1 mouse cellular context compared by ENCODE assay signal in the genomic region with DNA sequence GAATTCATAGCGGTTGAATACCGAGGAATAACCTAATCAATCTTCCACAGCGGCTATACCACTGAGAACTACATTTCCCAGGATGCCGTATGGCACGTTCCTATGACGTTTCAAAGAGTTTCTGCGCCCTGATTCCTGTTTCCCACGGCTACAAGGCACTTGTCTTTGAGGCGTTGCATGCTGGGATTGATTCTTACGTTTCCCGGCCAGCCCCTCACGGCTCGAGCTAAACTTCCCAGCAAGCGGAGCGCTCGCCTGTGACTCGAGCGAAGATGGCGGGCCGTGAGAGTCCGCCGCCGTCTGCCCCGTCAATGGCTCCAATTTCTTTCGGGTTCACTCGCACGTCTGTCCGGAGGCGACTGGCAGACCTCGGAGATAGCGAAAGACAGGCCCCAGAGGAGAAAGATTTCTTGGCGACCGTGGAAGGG.
TF ChIP-seq lines count a peak whose summit lies in the region.

A gene (plus strand): TSS at position 178 of the 428 bp plus-strand sequence.

TF ChIP-seq in CH12.LX, 34 proteins besides CTCF, POLR2A, EP300 and RAD21 (continued from another document):
- TF ChIP-seq TCF12 (IDR thresholded peaks at IDR 0.05; ENCODE audit: low read depth, low read length) = 0 out of 2 replicates have a peak, but pooled peaks have one; percentile 32
- peak; percentile 58 for TF ChIP-seq MXI1 (IDR thresholded peaks at IDR 0.05; ENCODE audit: low read depth, low read length)
- no peak for TF ChIP-seq JUND (conservative IDR thresholded peaks at IDR 0.05; ENCODE audit: low read depth, low read length)
- no peak for TF ChIP-seq USF1 (IDR thresholded peaks at IDR 0.05; ENCODE audit: low read depth, low read length)
- TF ChIP-seq SIN3A (IDR thresholded peaks at IDR 0.05; ENCODE audit: low read length) = peak; percentile 48; the same call in 1 of the 2 replicates
- no peak for TF ChIP-seq PAX5 (IDR thresholded peaks at IDR 0.05; ENCODE audit: low read length)
- TF ChIP-seq POLR2AphosphoS2 (IDR thresholded peaks at IDR 0.05; ENCODE audit: low read depth, low read length) = peak; percentile 38; the same call in 1 of the 2 replicates
- peak; percentile 95; the same call in 1 of the 2 replicates for TF ChIP-seq KAT2A (IDR thresholded peaks at IDR 0.05; ENCODE audit: insufficient replicate concordance, low read length)
- TF ChIP-seq ZKSCAN1 (IDR thresholded peaks at IDR 0.05; ENCODE audit: borderline replicate concordance, low read depth, low read length) = no peak
- TF ChIP-seq ZC3H11A (IDR thresholded peaks at IDR 0.05; ENCODE audit: low read depth, low read length) = no peak
- peak; percentile 53; the same call in 1 of the 2 replicates for TF ChIP-seq GABPA (IDR thresholded peaks at IDR 0.05; ENCODE audit: insufficient replicate concordance, low read depth, low read length)
- 0 out of 2 replicates have a peak, but pooled peaks have one; percentile 30 for TF ChIP-seq IRF4 (IDR thresholded peaks at IDR 0.05; ENCODE audit: low read depth, low read length)
- TF ChIP-seq RCOR1 (conservative IDR thresholded peaks at IDR 0.05; ENCODE audit: low read depth, low read length) = no peak
- TF ChIP-seq SMC3 (IDR thresholded peaks at IDR 0.05; ENCODE audit: low read depth, low read length) = no peak
- TF ChIP-seq HCFC1 (IDR thresholded peaks at IDR 0.05; ENCODE audit: low read depth, low read length) = peak; percentile 100
- no peak for TF ChIP-seq UBTF (IDR thresholded peaks at IDR 0.05; ENCODE audit: low read depth, low read length)
